Mouse (Mus musculus) lung, adult 2 months (tissue): Measurements from ENCODE around the gene Cog4.

Source experiments
- CTCF ChIP-seq: fragments of 200-500 bp; IDR thresholded peaks from 2 replicates; pipeline ENCODE4 v1.5.1; 2011; ENCODE audit warnings: mild to moderate bottlenecking, low read length, control low read depth; ENCODE audit not compliant: insufficient read depth
- POLR2A ChIP-seq: fragments of 200-500 bp; IDR thresholded peaks from 2 replicates; pipeline ENCODE4 v1.6.1; 2011; ENCODE audit warnings: low read depth, mild to moderate bottlenecking, control low read depth, low read length, borderline replicate concordance; ENCODE audit errors: extremely low read depth

- TF ChIP-seq CTCF (no peak), POLR2A (no peak)
Observed at GRCm38 (mm10) chr8:110895254-110895653, 48.9 kb downstream of the Cog4 start.
